Mouse (Mus musculus) liver, embryonic 16.5 days (tissue): ENCODE measurements around the gene Trem1. TPM values are rescaled to one million over a fixed set of nuclear protein-coding genes. Genes with fewer than 3 reads are reported as not detected.

Experiments
- ATAC-seq: fragments of 200-750 bp; cut with Nextera tagmentation; 2 replicates; pipeline ENCODE4 v1.8.0; 2017; ENCODE audit warnings: low read depth, mild to moderate bottlenecking, moderate number of reproducible peaks, moderate library complexity
- H3K27ac ChIP-seq: fragments of 300-500 bp; sonication (generic); 2 replicates; pipeline ENCODE4 v1.5.1; 2014; ENCODE audit warnings: mild to moderate bottlenecking, low read length
- H3K27me3 ChIP-seq: fragments of 300-500 bp; sonication (generic); 2 replicates; pipeline ENCODE4 v1.6.1; 2014; ENCODE audit warnings: low read depth, low read length, mixed read lengths; ENCODE audit not compliant: control insufficient read depth, insufficient read depth
- H3K36me3 ChIP-seq: fragments of 300-500 bp; sonication (generic); 2 replicates; pipeline ENCODE4 v1.6.1; 2014; ENCODE audit warnings: mild to moderate bottlenecking; ENCODE audit not compliant: control insufficient read depth, insufficient read depth
- H3K4me1 ChIP-seq: fragments of 300-500 bp; sonication (generic); 2 replicates; pipeline ENCODE4 v1.6.1; 2014; ENCODE audit warnings: low read depth, low read length, mixed read lengths; ENCODE audit not compliant: control insufficient read depth
- H3K4me2 ChIP-seq: fragments of 300-500 bp; sonication (generic); 2 replicates; pipeline ENCODE4 v1.6.1; 2014; ENCODE audit warnings: low read depth, low read length, mixed read lengths
- H3K4me3 ChIP-seq: fragments of 300-500 bp; sonication (generic); 2 replicates; pipeline ENCODE4 v1.5.1; 2014; ENCODE audit warnings: low read depth, mild to moderate bottlenecking, low read length
- H3K9ac ChIP-seq: fragments of 300-500 bp; sonication (generic); 2 replicates; pipeline ENCODE4 v1.6.1; 2014; ENCODE audit warnings: low read depth, low read length
- H3K9me3 ChIP-seq: fragments of 300-500 bp; sonication (generic); replicated peaks from 2 replicates; pipeline ENCODE4 v1.6.1; 2016; ENCODE audit warnings: low read length; ENCODE audit not compliant: control insufficient read depth
- WGBS: fragments of 180-500 bp; shearing (Covaris S2); extraction: QIAGEN DNeasy Blood & Tissue Kit; methylation state at CpG from one replicate; pipeline ENCODE4 v1.1.7; 2014; ENCODE audit not compliant: insufficient replicate concordance; 5-methylcytosine and 5-hydroxymethylcytosine counted together
- polyA plus RNA-seq: library from polyadenylated mRNA; unstranded; fragments of >200 nt; fragmentation: Nextera tagmentation; extraction: Ambion mirVana; gene quantifications from 2 replicates; pipeline ENCODE4 v1.2.1, GENCODE M21; 2015

The Trem1 gene
- polyA plus RNA-seq, 1 experiment from 2014 or later = 1.6 TPM

DNA sequence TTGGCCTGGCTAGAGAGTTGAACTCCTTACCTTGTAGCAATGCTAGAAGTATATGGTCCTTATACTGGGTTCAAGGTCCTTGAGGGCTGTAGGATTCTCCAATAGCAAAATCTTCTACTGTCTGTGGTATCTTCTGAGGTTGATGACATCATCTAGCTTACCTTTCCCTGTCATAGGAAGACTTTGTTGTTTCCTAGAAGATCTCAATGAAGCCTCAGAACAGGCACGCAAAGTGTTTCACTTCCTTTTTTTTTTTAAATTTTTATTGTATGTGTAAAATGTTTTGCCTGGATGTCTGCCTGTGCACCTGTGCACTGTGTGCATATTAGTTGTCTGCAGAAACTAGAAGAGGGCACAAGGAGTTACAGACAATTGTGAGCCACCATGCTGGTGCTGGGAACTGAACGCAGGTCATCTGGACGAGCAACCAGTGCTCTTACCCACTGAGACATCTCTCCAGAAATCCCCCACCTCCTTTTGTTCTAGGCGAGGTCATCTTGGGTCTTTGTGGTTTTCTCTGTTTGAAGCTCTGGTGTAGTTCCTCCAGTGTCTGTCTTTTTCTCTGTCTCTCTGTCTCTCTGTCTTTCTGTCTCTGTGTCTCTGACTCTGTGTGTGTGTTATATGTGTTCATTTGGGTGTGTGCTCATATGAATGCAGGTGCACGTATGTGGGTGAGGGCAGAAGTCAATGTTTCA lies 61.1 kb downstream of the Trem1 start:
- Histone ChIP-seq H3K4me2 (no peak overlapping the region), H3K27me3 (no peaks in the 10 kb centered on the region), H3K27ac (no peak overlapping the region), H3K36me3 (no peaks in the 10 kb centered on the region), H3K4me1 (peaks cover 6% of the 10 kb centered on the region), H3K9ac (no peak overlapping the region), H3K9me3 (no peaks in the 10 kb centered on the region), H3K4me3 (no peak overlapping the region)
- WGBS = 46% methylated on average over 5 of the region's 5 CpGs
- ATAC-seq = no peak

Other genes with a start within 250 kb of the Trem1 start
- not detected in 2 replicates for gene 1700122O11Rik, start 194.5 kb upstream of the Trem1 start, polyA plus RNA-seq
- gene 1700067P10Rik, start 143.4 kb upstream of the Trem1 start, polyA plus RNA-seq = not detected in 2 replicates
- 0.99 and 1.5 TPM in 2 replicates for gene 9830107B12Rik, start 86.5 kb upstream of the Trem1 start, polyA plus RNA-seq
- gene A530064D06Rik, start 65.5 kb upstream of the Trem1 start, polyA plus RNA-seq = 1.1 and 1.2 TPM in 2 replicates
- 9.0 TPM in 2 replicates for gene Trem3, start 15.0 kb downstream of the Trem1 start, polyA plus RNA-seq
- gene Treml4, start 31.5 kb downstream of the Trem1 start, polyA plus RNA-seq = 4.6 and 5.0 TPM in 2 replicates
- gene Treml2, start 66.7 kb downstream of the Trem1 start, polyA plus RNA-seq = 3.4 and 3.5 TPM in 2 replicates
- gene B430306N03Rik, start 83.4 kb downstream of the Trem1 start, polyA plus RNA-seq = 4.0 and 4.1 TPM in 2 replicates
- gene Trem2, start 113.6 kb downstream of the Trem1 start, polyA plus RNA-seq = 2.7 and 3.0 TPM in 2 replicates
- 14.5 and 15.3 TPM in 2 replicates for gene Treml1, start 127.1 kb downstream of the Trem1 start, polyA plus RNA-seq
- 6.6 and 7.0 TPM in 2 replicates for gene Nfya, start 177.1 kb downstream of the Trem1 start, polyA plus RNA-seq
- gene Oard1, start 177.2 kb downstream of the Trem1 start, polyA plus RNA-seq = 41.5 and 42.2 TPM in 2 replicates
- gene Apobec2, start 200.2 kb downstream of the Trem1 start, polyA plus RNA-seq = 2.5 and 4.3 TPM in 2 replicates
- gene Tspo2, start 218.8 kb downstream of the Trem1 start, polyA plus RNA-seq = 193 and 203 TPM in 2 replicates
- gene Unc5cl, start 222.1 kb downstream of the Trem1 start, polyA plus RNA-seq = 4.2 and 4.3 TPM in 2 replicates